Mouse (Mus musculus) hindbrain, embryonic 14.5 days (tissue): ENCODE measurements around the gene Specc1l. TPM values are rescaled to one million over a fixed set of nuclear protein-coding genes. Genes with fewer than 3 reads are reported as not detected.

Experiments used
- ATAC-seq: fragments of 200-750 bp; cut with Nextera tagmentation; 2 replicates; pipeline ENCODE4 v1.8.0; 2017; ENCODE audit warnings: moderate number of reproducible peaks, mild to moderate bottlenecking, moderate TSS enrichment, moderate library complexity; ENCODE audit not compliant: low FRiP score
- DNase-seq: peaks from one replicate; pipeline ENCODE4 v3.0.0-alpha.2; 2015; ENCODE audit warnings: low spot score
- H3K27ac ChIP-seq: fragments of 300-500 bp; sonication (generic); 2 replicates; pipeline ENCODE4 v1.5.1; 2014; ENCODE audit warnings: mild to moderate bottlenecking, moderate library complexity
- H3K27me3 ChIP-seq: fragments of 300-500 bp; sonication (generic); 2 replicates; pipeline ENCODE4 v1.6.1; 2014; ENCODE audit warnings: mild to moderate bottlenecking, low read length, mixed read lengths; ENCODE audit not compliant: control insufficient read depth, insufficient read depth
- H3K36me3 ChIP-seq: fragments of 300-500 bp; sonication (generic); replicated peaks from 2 replicates; pipeline ENCODE4 v1.6.1; 2014; ENCODE audit not compliant: control insufficient read depth, insufficient read depth
- H3K4me1 ChIP-seq: fragments of 300-500 bp; sonication (generic); replicated peaks from 2 replicates; pipeline ENCODE4 v1.6.1; 2014; ENCODE audit warnings: antibody characterized with exemption, low read length, mixed read lengths; ENCODE audit not compliant: control insufficient read depth, insufficient read depth
- H3K4me2 ChIP-seq: fragments of 300-500 bp; sonication (generic); replicated peaks from 2 replicates; pipeline ENCODE4 v1.6.1; 2014; ENCODE audit warnings: mild to moderate bottlenecking, moderate library complexity
- H3K4me3 ChIP-seq: fragments of 300-500 bp; sonication (generic); replicated peaks from 2 replicates; pipeline ENCODE4 v1.5.1; 2014; ENCODE audit warnings: mild to moderate bottlenecking, low read length
- H3K9ac ChIP-seq: fragments of 300-500 bp; sonication (generic); 2 replicates; pipeline ENCODE4 v1.6.1; 2014
- H3K9me3 ChIP-seq: fragments of 300-500 bp; sonication (generic); 2 replicates; pipeline ENCODE4 v1.6.1; 2016; ENCODE audit warnings: low read length; ENCODE audit not compliant: control insufficient read depth
- WGBS: fragments of 180-500 bp; shearing (Covaris S2); extraction: QIAGEN DNeasy Blood & Tissue Kit; methylation state at CpG from one replicate; pipeline ENCODE4 v1.1.7; 2014; 5-methylcytosine and 5-hydroxymethylcytosine counted together
- polyA plus RNA-seq: library from polyadenylated mRNA; unstranded; fragments of >200 nt; fragmentation: Nextera tagmentation; extraction: Ambion mirVana; gene quantifications from 2 replicates; pipeline ENCODE4 v1.2.1, GENCODE M21; 2014

Specc1l gene
- polyA plus RNA-seq, 1 experiment from 2014 or later: 23.2 TPM

GRCm38 (mm10) chr10:75257401-75257800, 45.5 kb downstream of the Specc1l start:
- Histone ChIP-seq H3K4me2 (no peak overlapping the region), H3K9me3 (no peaks in the 10 kb centered on the region), H3K27me3 (no peaks in the 10 kb centered on the region), H3K4me3 (no peak overlapping the region), H3K9ac (no peak overlapping the region), H3K4me1 (no peaks in the 10 kb centered on the region), H3K27ac (no peak overlapping the region), H3K36me3 (peaks cover 52% of the 10 kb centered on the region)
- ATAC-seq (no peak), DNase-seq (peak; percentile 28)
- WGBS: 66% methylated on average over 3 of the region's 3 CpGs

GRCm38 (mm10) chr10:75258241-75258640, 46.4 kb downstream of the Specc1l start:
- WGBS: 60% methylated on average over 5 of the region's 5 CpGs
- no peak overlapping the region for H3K9ac ChIP-seq
- no peak overlapping the region for H3K27ac ChIP-seq
- no peaks in the 10 kb centered on the region for H3K4me1 ChIP-seq
- no peak overlapping the region for H3K4me3 ChIP-seq
- no peaks in the 10 kb centered on the region for H3K27me3 ChIP-seq
- no peak overlapping the region for H3K4me2 ChIP-seq
- peaks cover 55% of the 10 kb centered on the region for H3K36me3 ChIP-seq
- H3K9me3 ChIP-seq: no peaks in the 10 kb centered on the region
- no peak for DNase-seq
- no peak for ATAC-seq

- Histone ChIP-seq H3K9ac (no peak overlapping the region), H3K9me3 (no peaks in the 10 kb centered on the region), H3K4me1 (no peaks in the 10 kb centered on the region), H3K27ac (no peak overlapping the region), H3K4me2 (no peak overlapping the region), H3K4me3 (no peak overlapping the region), H3K27me3 (no peaks in the 10 kb centered on the region), H3K36me3 (peaks cover 81% of the 10 kb centered on the region)
- WGBS: 92% methylated on average over 5 of the region's 5 CpGs
- DNase-seq (no peak), ATAC-seq (no peak)
These were observed 49.4 kb downstream of the Specc1l start for GRCm38 (mm10) chr10:75261268-75261667.

- no peak overlapping the region for H3K27ac ChIP-seq
- ATAC-seq: no peak
- no peaks in the 10 kb centered on the region for H3K4me1 ChIP-seq
- H3K9ac ChIP-seq: no peak overlapping the region
- 87% methylated on average over 3 of the region's 3 CpGs for WGBS
- no peak overlapping the region for H3K4me3 ChIP-seq
- DNase-seq: no peak
- H3K4me2 ChIP-seq: no peak overlapping the region
- no peaks in the 10 kb centered on the region for H3K27me3 ChIP-seq
- no peaks in the 10 kb centered on the region for H3K9me3 ChIP-seq
- H3K36me3 ChIP-seq: peaks cover 98% of the 10 kb centered on the region
These were observed 53.2 kb downstream of the Specc1l start for GRCm38 (mm10) chr10:75264993-75265555.

- ATAC-seq (no peak), DNase-seq (no peak)
- Histone ChIP-seq H3K4me3 (no peak overlapping the region), H3K9ac (no peak overlapping the region), H3K27me3 (no peaks in the 10 kb centered on the region), H3K4me1 (no peaks in the 10 kb centered on the region), H3K4me2 (no peak overlapping the region), H3K36me3 (peaks cover 67% of the 10 kb centered on the region), H3K9me3 (no peaks in the 10 kb centered on the region), H3K27ac (no peak overlapping the region)
- 93% methylated on average over 4 of the region's 4 CpGs for whole genome bisulfite sequencing
These were observed 61.1 kb downstream of the Specc1l start for GRCm38 (mm10) chr10:75273020-75273419.

GRCm38 (mm10) chr10:75276427-75277013, 64.6 kb downstream of the Specc1l start:
- Histone ChIP-seq H3K4me1 (no peaks in the 10 kb centered on the region), H3K27ac (no peak overlapping the region), H3K9me3 (no peaks in the 10 kb centered on the region), H3K4me3 (no peak overlapping the region), H3K27me3 (no peaks in the 10 kb centered on the region), H3K4me2 (no peak overlapping the region), H3K36me3 (peaks cover 69% of the 10 kb centered on the region), H3K9ac (no peak overlapping the region)
- 94% methylated on average over 12 of the region's 12 CpGs for WGBS
- DNase-seq: no peak
- ATAC-seq: no peak

- DNase-seq: peak; percentile 55
- no peak for ATAC-seq
- H3K36me3 ChIP-seq: peaks cover 74% of the 10 kb centered on the region
- H3K9ac ChIP-seq: no peak overlapping the region
- H3K27me3 ChIP-seq: no peaks in the 10 kb centered on the region
- no peak overlapping the region for H3K27ac ChIP-seq
- no peaks in the 10 kb centered on the region for H3K9me3 ChIP-seq
- 83% methylated on average over 1 of the region's 1 CpGs for WGBS
- H3K4me2 ChIP-seq: no peak overlapping the region
- no peaks in the 10 kb centered on the region for H3K4me1 ChIP-seq
- no peak overlapping the region for H3K4me3 ChIP-seq
These were observed 65.6 kb downstream of the Specc1l start for GRCm38 (mm10) chr10:75277501-75277900.

GRCm38 (mm10) chr10:75282648-75283047, 70.8 kb downstream of the Specc1l start:
- H3K9me3 ChIP-seq: no peaks in the 10 kb centered on the region
- H3K9ac ChIP-seq: no peak overlapping the region
- 92% methylated on average over 5 of the region's 5 CpGs for WGBS
- H3K4me1 ChIP-seq: no peaks in the 10 kb centered on the region
- H3K27ac ChIP-seq: no peak overlapping the region
- H3K36me3 ChIP-seq: peaks cover 47% of the 10 kb centered on the region
- no peak overlapping the region for H3K4me2 ChIP-seq
- DNase-seq: no peak
- ATAC-seq: no peak
- no peak overlapping the region for H3K4me3 ChIP-seq
- H3K27me3 ChIP-seq: no peaks in the 10 kb centered on the region

GRCm38 (mm10) chr10:75283821-75284220, 71.9 kb downstream of the Specc1l start:
- H3K4me1 ChIP-seq: no peaks in the 10 kb centered on the region
- 96% methylated on average over 3 of the region's 3 CpGs for WGBS
- H3K9ac ChIP-seq: no peak overlapping the region
- DNase-seq (no peak), ATAC-seq (no peak)
- H3K4me3 ChIP-seq: no peak overlapping the region
- peaks cover 50% of the 10 kb centered on the region for H3K36me3 ChIP-seq
- H3K27ac ChIP-seq: no peak overlapping the region
- no peak overlapping the region for H3K4me2 ChIP-seq
- H3K27me3 ChIP-seq: no peaks in the 10 kb centered on the region
- no peaks in the 10 kb centered on the region for H3K9me3 ChIP-seq

- H3K27ac ChIP-seq: no peak overlapping the region
- no peak overlapping the region for H3K9ac ChIP-seq
- H3K4me3 ChIP-seq: no peak overlapping the region
- no peak for DNase-seq
- no peaks in the 10 kb centered on the region for H3K4me1 ChIP-seq
- no peak overlapping the region for H3K4me2 ChIP-seq
- no peaks in the 10 kb centered on the region for H3K9me3 ChIP-seq
- peaks cover 11% of the 10 kb centered on the region for H3K36me3 ChIP-seq
- no peaks in the 10 kb centered on the region for H3K27me3 ChIP-seq
- ATAC-seq: no peak
- 87% methylated on average over 7 of the region's 7 CpGs for WGBS
These were observed 76.7 kb downstream of the Specc1l start for GRCm38 (mm10) chr10:75288579-75288978.
